Mouse (Mus musculus) neutrophil, adult 65 days (primary cell): ENCODE data around the gene Gria3. TPM values are rescaled to one million over a fixed set of nuclear protein-coding genes. Genes with fewer than 3 reads are reported as not detected.

Experiments used
- total RNA-seq: library from RNA; stranded (reverse); gene quantifications from 2 replicates; pipeline ENCODE4 v1.2.4, GENCODE M21; 2023

Gria3 gene
- total RNA-seq, result 12.8 and 33.3 TPM in 2 replicates

DNA sequence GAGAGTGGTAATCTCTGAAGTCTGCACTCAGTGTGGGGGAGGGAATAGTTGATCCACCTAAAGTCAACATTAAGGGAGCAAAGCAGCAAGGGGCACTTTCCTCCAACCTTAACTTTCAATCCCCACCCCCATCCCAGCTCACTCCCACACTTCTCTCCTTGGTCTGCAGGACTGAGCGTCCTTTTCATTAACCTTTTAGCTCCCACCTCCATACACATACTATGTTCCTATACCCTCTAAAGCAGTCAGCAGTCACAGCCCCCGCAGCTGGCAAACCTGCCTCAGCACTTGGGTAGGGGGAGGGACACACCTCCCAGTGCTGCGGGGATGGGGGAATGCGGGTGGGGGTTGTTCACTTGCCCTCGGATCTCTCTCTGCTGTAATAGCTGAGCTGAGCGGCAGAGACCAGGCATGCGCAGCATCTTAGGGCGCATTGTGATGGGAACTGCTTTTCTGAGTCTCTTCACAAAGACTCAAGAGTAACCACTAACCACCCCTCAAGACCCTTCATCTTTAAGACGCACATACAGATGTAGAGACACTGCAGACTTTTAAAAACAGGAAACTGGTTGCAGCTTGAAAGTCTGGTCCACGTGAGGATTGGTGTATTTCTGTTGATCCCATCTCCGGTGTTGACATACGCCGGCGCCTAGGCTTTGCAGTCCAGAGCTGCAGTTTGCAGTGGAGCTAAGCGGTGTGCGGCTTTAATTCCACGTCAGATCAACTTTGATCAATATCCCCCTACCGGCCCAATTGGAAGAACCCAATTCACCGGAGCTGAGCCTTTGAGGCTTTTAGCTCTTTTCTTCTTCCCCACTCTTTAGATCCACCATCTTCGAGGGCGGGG, at the start of gene Gria3:
Gene Gria3 (plus strand): TSS at position 797 of the 847 bp plus-strand sequence.

